Mouse (Mus musculus): ENCODE measurements around the gene Katnb1.

The Katnb1 gene

GRCm38 (mm10) chr8:95054438-95054837, 26.5 kb upstream of the Katnb1 start:
- no peaks in the 10 kb centered on the region for H3K27me3 ChIP-seq (ENCODE audit: insufficient read depth, low read length)
- TF ChIP-seq POU5F1 (IDR thresholded peaks at IDR 0.05; ENCODE audit: borderline replicate concordance, low read length) (no peak), CTCF (conservative IDR thresholded peaks at IDR 0.05; ENCODE audit: low read length) (no peak), NANOG (IDR thresholded peaks at IDR 0.05; ENCODE audit: borderline replicate concordance, low read length) (no peak)
- H3K36me3 ChIP-seq (ENCODE audit: insufficient read depth, low read length) = no peaks in the 10 kb centered on the region
- H3K4me1 ChIP-seq (replicated peaks; ENCODE audit: low read depth, low read length) = peaks cover 4% of the 10 kb centered on the region
- H3K9me3 ChIP-seq (ENCODE audit: low read length) = no peaks in the 10 kb centered on the region
- no peak overlapping the region for H3K4me3 ChIP-seq (replicated peaks; ENCODE audit: low read length)

- H3K27me3 ChIP-seq (ENCODE audit: insufficient read depth, low read length) = no peaks in the 10 kb centered on the region
- no peak for TF ChIP-seq NANOG (IDR thresholded peaks at IDR 0.05; ENCODE audit: borderline replicate concordance, low read length)
- no peak for TF ChIP-seq POU5F1 (IDR thresholded peaks at IDR 0.05; ENCODE audit: borderline replicate concordance, low read length)
- TF ChIP-seq CTCF (conservative IDR thresholded peaks at IDR 0.05; ENCODE audit: low read length) = no peak
- no peak within 1 kb of the TSS for H3K4me3 ChIP-seq (replicated peaks; ENCODE audit: low read length)
- H3K4me1 ChIP-seq (replicated peaks; ENCODE audit: low read depth, low read length) = peaks cover 4% of the 10 kb centered on the region
- H3K36me3 ChIP-seq (ENCODE audit: insufficient read depth, low read length) = no peaks in the 10 kb centered on the region
- H3K9me3 ChIP-seq (ENCODE audit: low read length) = no peaks in the 10 kb centered on the region
These were observed 26.0 kb upstream of the Katnb1 start, which contains the start of gene Drc7 for GRCm38 (mm10) chr8:95054927-95055510. Gene Drc7, plus strand, starts transcription at chr8:95055103.

GRCm38 (mm10) chr8:95056414-95056813, 24.6 kb upstream of the Katnb1 start:
- peaks cover 4% of the 10 kb centered on the region for H3K4me1 ChIP-seq (replicated peaks; ENCODE audit: low read depth, low read length)
- H3K36me3 ChIP-seq (ENCODE audit: insufficient read depth, low read length) = no peaks in the 10 kb centered on the region
- H3K27me3 ChIP-seq (ENCODE audit: insufficient read depth, low read length) = no peaks in the 10 kb centered on the region
- H3K9me3 ChIP-seq (ENCODE audit: low read length) = no peaks in the 10 kb centered on the region
- H3K4me3 ChIP-seq (replicated peaks; ENCODE audit: low read length) = no peak overlapping the region
- TF ChIP-seq CTCF (conservative IDR thresholded peaks at IDR 0.05; ENCODE audit: low read length) (no peak), POU5F1 (IDR thresholded peaks at IDR 0.05; ENCODE audit: borderline replicate concordance, low read length) (no peak), NANOG (IDR thresholded peaks at IDR 0.05; ENCODE audit: borderline replicate concordance, low read length) (no peak)

- Histone ChIP-seq H3K27me3 (ENCODE audit: insufficient read depth, low read length) (no peaks in the 10 kb centered on the region), H3K9me3 (ENCODE audit: low read length) (no peaks in the 10 kb centered on the region), H3K4me3 (replicated peaks; ENCODE audit: low read length) (no peak overlapping the region), H3K36me3 (ENCODE audit: insufficient read depth, low read length) (no peaks in the 10 kb centered on the region), H3K4me1 (replicated peaks; ENCODE audit: low read depth, low read length) (peaks cover 13% of the 10 kb centered on the region)
- TF ChIP-seq CTCF (conservative IDR thresholded peaks at IDR 0.05; ENCODE audit: low read length) = no peak
- no peak for TF ChIP-seq POU5F1 (IDR thresholded peaks at IDR 0.05; ENCODE audit: borderline replicate concordance, low read length)
- no peak for TF ChIP-seq NANOG (IDR thresholded peaks at IDR 0.05; ENCODE audit: borderline replicate concordance, low read length)
These were observed 22.3 kb upstream of the Katnb1 start for GRCm38 (mm10) chr8:95058661-95059060.

- no peaks in the 10 kb centered on the region for H3K9me3 ChIP-seq (ENCODE audit: low read length)
- TF ChIP-seq POU5F1 (IDR thresholded peaks at IDR 0.05; ENCODE audit: borderline replicate concordance, low read length) (no peak), NANOG (IDR thresholded peaks at IDR 0.05; ENCODE audit: borderline replicate concordance, low read length) (no peak), CTCF (conservative IDR thresholded peaks at IDR 0.05; ENCODE audit: low read length) (no peak)
- no peaks in the 10 kb centered on the region for H3K36me3 ChIP-seq (ENCODE audit: insufficient read depth, low read length)
- H3K27me3 ChIP-seq (ENCODE audit: insufficient read depth, low read length) = no peaks in the 10 kb centered on the region
- H3K4me3 ChIP-seq (replicated peaks; ENCODE audit: low read length) = no peak overlapping the region
- peaks cover 12% of the 10 kb centered on the region for H3K4me1 ChIP-seq (replicated peaks; ENCODE audit: low read depth, low read length)
These were observed 21.0 kb upstream of the Katnb1 start for GRCm38 (mm10) chr8:95059812-95060533.

GRCm38 (mm10) chr8:95064531-95064930, 16.5 kb upstream of the Katnb1 start:
- no peak for TF ChIP-seq NANOG (IDR thresholded peaks at IDR 0.05; ENCODE audit: borderline replicate concordance, low read length)
- TF ChIP-seq POU5F1 (IDR thresholded peaks at IDR 0.05; ENCODE audit: borderline replicate concordance, low read length) = no peak
- no peak for TF ChIP-seq CTCF (conservative IDR thresholded peaks at IDR 0.05; ENCODE audit: low read length)
- Histone ChIP-seq H3K9me3 (ENCODE audit: low read length) (no peaks in the 10 kb centered on the region), H3K27me3 (ENCODE audit: insufficient read depth, low read length) (no peaks in the 10 kb centered on the region), H3K4me3 (replicated peaks; ENCODE audit: low read length) (no peak overlapping the region), H3K4me1 (replicated peaks; ENCODE audit: low read depth, low read length) (peaks cover 17% of the 10 kb centered on the region), H3K36me3 (ENCODE audit: insufficient read depth, low read length) (no peaks in the 10 kb centered on the region)

- 0 out of 2 replicates have a peak, but pooled peaks cover 4% of the 10 kb centered on the region for H3K27me3 ChIP-seq (ENCODE audit: insufficient read depth, low read length)
- H3K9me3 ChIP-seq (ENCODE audit: low read length) = no peaks in the 10 kb centered on the region
- no peaks in the 10 kb centered on the region for H3K36me3 ChIP-seq (ENCODE audit: insufficient read depth, low read length)
- no peak overlapping the region for H3K4me3 ChIP-seq (replicated peaks; ENCODE audit: low read length)
- TF ChIP-seq NANOG (IDR thresholded peaks at IDR 0.05; ENCODE audit: borderline replicate concordance, low read length) = no peak
- peak; percentile 84 for TF ChIP-seq CTCF (conservative IDR thresholded peaks at IDR 0.05; ENCODE audit: low read length)
- no peak for TF ChIP-seq POU5F1 (IDR thresholded peaks at IDR 0.05; ENCODE audit: borderline replicate concordance, low read length)
- peaks cover 13% of the 10 kb centered on the region for H3K4me1 ChIP-seq (replicated peaks; ENCODE audit: low read depth, low read length)
These were observed 13.4 kb upstream of the Katnb1 start for GRCm38 (mm10) chr8:95067582-95067981.

GRCm38 (mm10) chr8:95075504-95075903, 5.5 kb upstream of the Katnb1 start:
- peaks cover 18% of the 10 kb centered on the region for H3K4me1 ChIP-seq (replicated peaks; ENCODE audit: low read depth, low read length)
- TF ChIP-seq CTCF (conservative IDR thresholded peaks at IDR 0.05; ENCODE audit: low read length) (no peak), NANOG (IDR thresholded peaks at IDR 0.05; ENCODE audit: borderline replicate concordance, low read length) (no peak), POU5F1 (IDR thresholded peaks at IDR 0.05; ENCODE audit: borderline replicate concordance, low read length) (no peak)
- H3K9me3 ChIP-seq (ENCODE audit: low read length) = no peaks in the 10 kb centered on the region
- H3K27me3 ChIP-seq (ENCODE audit: insufficient read depth, low read length) = peaks cover 27% of the 10 kb centered on the region
- H3K36me3 ChIP-seq (ENCODE audit: insufficient read depth, low read length) = no peaks in the 10 kb centered on the region
- H3K4me3 ChIP-seq (replicated peaks; ENCODE audit: low read length) = no peak overlapping the region
